Mouse (Mus musculus) embryo, embryonic 11.5 days (tissue): Measurements from ENCODE around the gene Sgcd.

Source experiments
- DNase-seq: peaks from one replicate; pipeline ENCODE4 v3.0.0-alpha.2; 2012; ENCODE audit warnings: low read depth, low spot score

The Sgcd gene

GRCm38 (mm10) chr11:47294741-47295140 is 694.0 kb downstream of the Sgcd start:
- DNase-seq = no peak

- no peak for DNase-seq
Measured at GRCm38 (mm10) chr11:47276586-47276985, 712.2 kb downstream of the Sgcd start.

GRCm38 (mm10) chr11:47268556-47268955 is 720.2 kb downstream of the Sgcd start:
- no peak for DNase-seq

DNA sequence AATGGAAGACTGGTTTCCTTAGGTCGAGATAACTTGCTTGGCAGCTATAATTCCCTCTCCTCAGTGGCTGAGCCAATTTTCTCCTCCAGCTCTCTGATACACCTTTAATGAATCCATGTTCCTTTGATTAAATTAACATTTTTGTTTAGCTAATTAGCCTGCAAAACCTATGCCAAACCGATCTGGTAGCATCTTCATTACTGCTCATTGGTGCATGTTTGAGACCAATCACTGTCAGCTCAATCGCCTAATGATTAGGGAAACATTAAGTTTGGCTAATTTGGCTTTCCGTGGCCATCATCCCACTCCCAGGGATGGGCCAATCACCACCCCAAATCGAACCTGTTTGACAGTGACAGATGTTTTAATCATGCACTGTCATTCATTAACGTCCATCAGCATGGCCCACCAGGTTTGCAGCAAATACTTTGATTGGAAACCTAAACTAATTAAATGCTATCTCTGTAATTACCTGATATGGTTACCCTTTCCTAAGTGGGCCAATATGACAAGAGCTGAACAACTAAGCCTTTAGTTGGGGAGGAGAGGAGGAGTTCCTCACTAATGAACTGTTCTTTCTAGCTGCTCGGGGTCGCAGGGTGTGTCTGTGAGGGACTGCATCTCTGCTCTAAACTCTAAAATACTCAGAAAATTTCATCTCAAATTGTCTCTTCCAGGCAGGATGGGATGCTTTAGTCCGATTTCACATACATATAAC is 724.3 kb downstream of the Sgcd start:
- DNase-seq = no peak

GRCm38 (mm10) chr11:47250301-47250700 is 738.5 kb downstream of the Sgcd start:
- DNase-seq = no peak

DNA sequence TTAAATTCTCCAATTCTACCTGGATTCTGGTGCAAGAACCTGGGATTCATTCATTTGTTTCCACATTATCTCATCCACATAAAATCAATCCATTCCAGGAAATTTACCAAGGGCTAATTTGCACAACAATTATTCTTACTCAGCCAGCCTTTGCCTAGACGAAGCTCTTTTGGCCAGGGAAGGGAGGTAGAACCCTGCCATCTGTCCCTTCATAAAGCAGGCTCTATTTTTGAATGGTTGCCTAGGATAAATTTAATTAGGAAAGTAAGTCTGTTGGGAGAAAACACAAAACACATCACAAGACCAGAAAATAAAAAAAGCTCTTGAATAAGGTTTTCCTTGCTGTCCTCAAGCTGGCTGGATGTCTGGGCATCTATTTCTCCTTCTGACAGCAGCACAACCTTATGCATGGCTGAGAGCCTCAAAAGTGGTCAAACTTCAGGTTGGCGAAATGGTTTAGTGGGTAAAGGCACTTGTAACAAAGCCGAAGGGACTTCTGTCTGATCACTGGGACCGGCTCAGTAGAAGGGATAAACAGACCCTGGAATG is 740.4 kb downstream of the Sgcd start:
- DNase-seq = no peak

GRCm38 (mm10) chr11:47247703-47248344 is 740.9 kb downstream of the Sgcd start:
- DNase-seq = no peak

GRCm38 (mm10) chr11:47242401-47242800 is 746.4 kb downstream of the Sgcd start:
- DNase-seq = no peak

- no peak for DNase-seq
Measured at GRCm38 (mm10) chr11:47228222-47228621, 760.5 kb downstream of the Sgcd start.

- DNase-seq = no peak
Measured at GRCm38 (mm10) chr11:47224148-47224547, 764.6 kb downstream of the Sgcd start.

DNA sequence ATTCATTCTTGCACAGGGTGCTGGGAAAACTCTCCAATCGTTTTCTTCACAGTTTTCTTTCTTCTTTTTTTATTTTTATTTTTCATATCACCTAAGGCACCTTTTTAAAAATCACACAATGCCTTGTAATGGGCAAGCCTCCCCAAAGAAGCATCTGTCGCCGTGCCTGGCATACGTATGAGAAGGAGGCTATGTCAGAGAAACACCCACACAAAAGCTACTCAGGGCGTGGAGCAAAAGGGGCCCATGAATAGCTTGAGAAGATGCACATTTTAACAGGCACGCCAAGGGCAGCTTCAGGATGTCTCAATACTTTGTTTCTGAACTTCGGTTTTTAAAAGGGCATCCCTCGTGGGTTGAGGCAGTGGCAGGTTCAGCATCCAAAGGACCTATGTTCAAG is 777.2 kb downstream of the Sgcd start:
- no peak for DNase-seq

DNA sequence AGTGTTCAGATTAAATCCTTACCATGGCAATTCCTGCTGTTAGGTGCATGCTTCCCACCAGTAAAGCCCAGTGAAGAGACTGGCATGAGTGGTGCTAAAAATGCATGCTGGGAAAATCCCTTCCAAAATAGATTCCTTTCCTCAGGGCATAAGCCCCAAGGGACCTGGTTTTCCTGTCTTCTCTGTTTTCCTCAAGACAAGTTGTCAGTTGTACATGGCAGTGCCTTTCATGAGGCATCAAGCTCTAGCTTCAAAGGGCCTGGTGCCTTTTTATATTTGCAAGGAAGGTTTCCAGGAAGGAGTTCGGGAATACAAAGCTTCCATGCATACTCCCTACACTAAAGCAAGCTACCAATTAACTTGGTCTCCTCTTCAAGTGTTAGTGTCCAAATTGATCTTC is 782.3 kb downstream of the Sgcd start:
- no peak for DNase-seq

GRCm38 (mm10) chr11:47199106-47199505 is 789.7 kb downstream of the Sgcd start:
- DNase-seq = no peak

DNA sequence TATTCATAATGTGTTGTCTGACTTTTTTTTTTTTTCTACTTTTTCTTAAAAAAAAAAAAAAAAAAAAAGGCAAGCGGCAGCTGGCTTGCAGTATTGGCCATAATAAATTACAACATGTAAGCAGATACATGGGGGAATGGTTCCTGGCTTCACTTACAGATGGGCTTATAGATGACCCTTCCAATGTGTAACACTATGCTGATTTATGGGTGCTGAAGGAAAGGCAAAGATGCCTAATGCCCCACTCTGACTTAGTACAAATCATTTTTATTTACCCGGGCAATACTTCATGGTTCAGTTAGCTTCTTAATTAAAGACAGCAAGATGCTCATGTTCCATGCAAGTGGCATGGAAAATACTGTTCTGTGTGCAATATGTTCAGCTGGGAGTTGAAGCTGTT is 800.2 kb downstream of the Sgcd start:
- DNase-seq = peak; percentile 16

GRCm38 (mm10) chr11:47174977-47175376 is 813.8 kb downstream of the Sgcd start:
- no peak for DNase-seq

- DNase-seq = no peak
Measured at GRCm38 (mm10) chr11:47170926-47171625, 817.7 kb downstream of the Sgcd start.

- DNase-seq = no peak
Measured at GRCm38 (mm10) chr11:47167376-47167775, 821.4 kb downstream of the Sgcd start.

GRCm38 (mm10) chr11:47158089-47158488 is 830.7 kb downstream of the Sgcd start:
- no peak for DNase-seq

GRCm38 (mm10) chr11:47156730-47157693 is 831.8 kb downstream of the Sgcd start:
- DNase-seq = no peak

GRCm38 (mm10) chr11:47154837-47155430 is 833.8 kb downstream of the Sgcd start:
- DNase-seq = no peak

- DNase-seq = no peak
Measured at GRCm38 (mm10) chr11:47149607-47150006, 839.2 kb downstream of the Sgcd start.
